Mouse (Mus musculus) left cerebral cortex, postnatal 4 days (tissue): ENCODE data around the gene Ppip5k1. TPM values are rescaled to one million over a fixed set of nuclear protein-coding genes. Genes with fewer than 3 reads are reported as not detected.
"Not testable (repeated sequence)": the region's sequence is repeated elsewhere in the genome, so short reads cannot be mapped to it uniquely, and the experiment has no call there.

ENCODE experiments used
- DNase-seq: peaks from one replicate; pipeline ENCODE4 v3.0.0-alpha.2; 2022
- intact Hi-C: fragments of 180-260 bp; cut with DNase I; formaldehyde crosslinking; loops from one replicate; pipeline ENCODE4 v1.15.1; 2025
- total RNA-seq, 2 experiments: library from RNA; stranded (reverse); gene quantifications; 2 replicates each; pipeline ENCODE4 v1.2.3; 2021

Ppip5k1 gene
- 10 to 100 TPM; 24.7 to 30.8 TPM for total RNA-seq

DNA sequence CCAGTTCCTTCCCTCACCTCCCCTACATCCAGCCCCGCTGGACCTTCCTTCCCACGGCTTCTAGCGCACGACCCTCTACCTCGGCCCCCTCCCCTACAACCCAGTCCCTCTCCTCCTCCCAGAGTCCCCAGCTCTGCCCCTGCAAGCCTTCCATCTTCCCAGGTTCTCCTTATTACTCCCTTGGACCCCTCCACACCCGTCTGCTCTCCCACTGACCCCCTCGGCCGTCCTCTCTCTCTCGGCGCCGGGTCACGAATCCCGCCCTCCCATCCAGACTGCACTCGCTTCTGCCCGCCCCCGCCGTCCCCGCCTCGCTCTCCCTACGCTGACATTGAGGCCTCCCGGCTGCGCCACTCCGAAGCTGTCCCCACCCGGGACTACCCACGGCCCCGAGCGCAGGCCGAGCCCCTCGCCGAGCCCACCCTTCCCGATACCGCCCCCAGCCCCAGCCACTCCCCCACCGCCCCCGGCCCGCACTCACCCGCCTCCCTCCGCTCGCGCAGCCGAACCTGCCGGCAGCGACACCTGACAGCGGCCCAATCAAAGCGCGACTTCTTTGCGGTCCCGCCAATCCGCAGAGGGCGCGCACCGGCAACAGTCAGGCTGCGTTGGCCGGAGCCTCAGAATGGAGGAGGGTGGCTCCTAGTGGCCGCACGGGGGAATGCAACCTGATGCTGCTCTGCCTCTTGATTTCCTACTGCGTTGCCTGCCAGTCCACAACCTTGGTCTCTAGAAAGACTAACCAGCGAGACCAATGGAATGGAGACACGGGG is at the start of gene Ppip5k1:
Ppip5k1 (minus strand) TSS at position 577 of the 773 bp plus-strand sequence.
- intact Hi-C loops: no loop called here
- peak; percentile 99 for DNase-seq

DNA sequence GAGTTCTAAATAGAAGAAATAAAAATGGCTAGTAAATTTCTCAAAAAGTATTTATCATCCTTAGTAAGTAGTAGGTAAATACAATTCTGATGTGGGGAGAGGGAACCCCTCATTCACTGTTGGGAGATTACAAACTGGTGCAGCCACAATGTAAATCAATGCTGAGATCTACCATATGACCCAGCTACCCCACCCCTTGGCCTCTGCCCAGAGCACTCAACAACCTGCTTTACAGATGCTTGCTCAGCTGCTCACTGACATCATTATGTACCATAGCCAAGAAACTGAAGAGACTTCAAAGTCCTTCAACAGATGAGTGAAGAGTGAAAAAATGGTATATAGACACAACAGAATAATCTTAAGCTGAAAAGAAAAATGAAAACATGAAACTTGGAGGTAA is 48.1 kb upstream of the Ppip5k1 start:
- DNase-seq: no peak
- intact Hi-C loops: no loop called here

DNA sequence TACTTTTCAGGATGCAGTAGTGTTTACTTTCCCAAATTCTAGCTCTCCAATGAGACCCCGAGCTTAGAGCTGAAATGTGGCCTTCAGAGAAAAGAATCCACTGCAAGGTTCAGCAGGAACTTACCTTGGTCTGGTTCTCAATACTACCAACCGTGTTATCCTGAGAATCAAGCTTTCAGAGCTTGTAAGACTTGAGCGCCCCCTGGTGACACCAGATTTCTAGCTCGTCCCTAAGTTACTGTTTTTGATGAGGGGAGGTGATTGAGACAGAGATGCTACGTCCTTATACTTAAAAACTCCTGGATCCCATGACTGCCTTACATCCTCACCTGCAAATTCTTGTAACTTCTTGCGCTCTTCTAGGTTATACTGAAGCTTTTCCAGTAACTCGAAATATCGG is 41.4 kb upstream of the Ppip5k1 start:
- intact Hi-C loops: loop anchor here (10.0 kb wide), 1 partner anchor 222 kb away; the partner anchor contains the start of genes Tubgcp4 and Zscan29

DNA sequence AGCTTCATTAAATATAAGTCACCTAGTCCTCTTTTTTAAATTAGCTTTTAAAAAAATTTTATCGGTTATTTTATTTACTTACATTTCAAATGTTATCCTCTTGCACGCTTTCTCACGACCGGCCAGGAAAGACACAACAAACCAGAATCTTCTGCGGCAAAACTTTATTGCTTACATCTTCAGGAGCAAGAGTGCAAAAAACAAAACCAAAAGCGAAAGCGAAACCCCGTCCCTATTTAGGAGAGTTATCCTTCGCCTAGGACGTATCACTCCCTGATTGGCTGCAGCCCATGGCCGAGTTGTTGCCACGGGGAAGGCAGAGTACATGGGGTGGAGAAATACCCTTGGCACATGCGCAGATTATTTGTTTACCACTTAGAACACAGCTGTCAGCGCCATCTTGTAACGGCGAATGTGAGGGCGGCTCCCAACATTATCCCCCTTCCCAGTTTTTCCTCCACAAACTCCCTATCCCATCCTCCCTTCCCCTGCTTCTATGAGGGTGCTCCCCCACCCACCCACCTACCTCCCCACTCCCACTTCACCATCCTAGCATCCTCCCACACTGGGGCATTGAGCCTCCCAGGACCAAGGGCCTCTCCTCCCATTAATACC is 31.9 kb upstream of the Ppip5k1 start, which contains the start of gene Strc:
Strc (minus strand) TSS at position 208 of the 615 bp plus-strand sequence.
- DNase-seq: not testable (repeated sequence)

More for the DNA sequence above, 41.4 kb upstream of the Ppip5k1 start:
- DNase-seq: peak; percentile 91

DNA sequence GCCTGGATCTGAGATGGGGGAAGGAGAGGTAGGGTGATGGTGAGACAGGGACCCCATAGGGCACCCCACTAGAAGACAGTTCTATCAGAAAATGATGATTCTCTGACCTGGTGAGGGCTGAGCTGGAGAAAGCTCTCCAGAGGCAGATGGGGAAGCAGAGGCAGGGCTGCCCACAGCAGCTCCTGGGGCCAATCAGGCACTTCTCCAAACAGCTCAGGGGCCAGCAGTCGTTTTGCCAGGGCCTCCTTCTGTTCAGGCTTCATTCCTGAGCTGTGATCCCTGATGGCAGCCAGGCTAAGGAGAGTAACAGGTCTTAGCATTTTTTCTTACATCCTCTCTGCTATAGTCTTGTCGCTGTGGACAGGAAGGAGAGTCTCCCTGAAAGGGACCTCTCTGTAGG is 19.6 kb upstream of the Ppip5k1 start:
- no peak for DNase-seq
- intact Hi-C loops: no loop called here

More for the DNA sequence above, 31.9 kb upstream of the Ppip5k1 start, which contains the start of gene Strc:
- intact Hi-C loops: not testable (repeated sequence)

DNA sequence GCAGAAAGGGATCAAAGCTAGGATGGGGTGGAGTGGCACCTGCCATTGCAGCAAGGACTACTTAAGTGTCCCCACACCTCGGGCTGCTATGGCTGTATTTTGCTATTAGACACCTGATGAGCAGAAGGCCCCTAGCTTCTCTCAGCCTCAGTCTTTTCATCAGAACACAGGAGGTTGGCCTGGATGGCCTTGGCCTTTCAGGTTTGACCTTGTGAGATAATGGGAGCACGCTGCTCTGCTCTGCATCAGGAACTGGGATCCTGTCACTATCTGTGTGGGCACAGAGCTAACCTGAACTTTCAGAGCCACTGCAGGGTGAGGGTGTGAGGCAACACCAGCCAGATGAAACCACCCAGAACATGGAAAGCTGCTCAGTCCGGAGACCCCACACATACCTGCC is 17.1 kb upstream of the Ppip5k1 start:
- DNase-seq: no peak
- intact Hi-C loops: no loop called here

DNA sequence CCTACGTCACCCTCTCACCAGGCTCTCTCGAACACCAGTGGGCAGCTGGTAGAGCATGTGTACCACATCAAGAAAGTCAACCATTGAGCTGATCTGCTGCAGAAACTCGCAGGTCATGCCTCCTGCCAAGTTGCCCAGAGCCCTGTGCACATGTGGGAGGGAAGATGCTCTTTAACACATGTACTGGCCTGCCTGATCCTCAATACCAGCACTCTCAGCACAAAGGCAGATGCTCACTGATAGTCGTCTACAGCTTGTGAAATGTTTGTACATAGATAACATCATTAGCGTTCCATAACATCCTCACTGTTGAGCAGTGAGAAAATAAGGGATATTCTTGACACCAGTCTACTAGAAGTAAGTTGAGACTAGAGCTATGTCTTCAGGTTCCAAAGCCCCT is 15.7 kb upstream of the Ppip5k1 start:
- intact Hi-C loops: no loop called here
- no peak for DNase-seq

DNA sequence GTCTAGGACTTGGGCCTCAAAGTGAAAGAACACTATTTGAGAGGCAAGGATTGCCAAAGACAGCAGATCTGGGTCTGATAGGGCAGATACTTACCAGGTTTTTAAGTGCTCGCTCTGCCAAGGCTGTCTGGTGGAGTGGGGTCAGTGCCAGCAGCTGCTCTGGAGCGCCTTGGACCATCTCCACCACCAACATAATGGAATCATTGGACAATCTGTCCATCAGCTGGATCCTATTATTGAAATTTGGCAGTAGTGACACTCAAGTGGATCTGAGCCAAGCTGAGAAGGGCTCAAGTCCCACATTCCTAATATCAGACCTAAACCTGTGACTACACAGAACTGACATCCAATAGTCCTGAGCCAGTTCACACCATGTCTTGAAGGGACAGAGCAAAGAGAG is 13.6 kb upstream of the Ppip5k1 start:
- DNase-seq: peak; percentile 85
- intact Hi-C loops: no loop called here

DNA sequence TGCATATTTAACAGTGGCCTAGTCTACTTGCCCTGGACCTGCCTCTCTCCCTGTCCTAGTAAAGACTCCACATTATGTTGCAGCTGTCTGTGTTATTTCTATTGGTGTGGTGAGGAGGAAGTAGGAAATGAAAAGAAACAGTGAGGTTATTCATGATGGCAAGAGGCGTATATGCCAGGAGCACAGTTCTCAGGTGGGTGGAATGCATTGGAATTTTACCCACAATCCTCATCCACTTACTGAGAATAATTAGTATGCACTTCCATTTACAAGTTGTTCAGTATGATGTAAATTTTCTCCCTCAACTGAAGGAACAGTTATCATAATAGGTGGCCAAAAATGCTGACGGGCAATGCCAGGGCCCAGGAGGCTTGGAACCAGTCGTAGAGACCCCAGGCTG is 8.5 kb upstream of the Ppip5k1 start:
- DNase-seq: no peak
- intact Hi-C loops: no loop called here

DNA sequence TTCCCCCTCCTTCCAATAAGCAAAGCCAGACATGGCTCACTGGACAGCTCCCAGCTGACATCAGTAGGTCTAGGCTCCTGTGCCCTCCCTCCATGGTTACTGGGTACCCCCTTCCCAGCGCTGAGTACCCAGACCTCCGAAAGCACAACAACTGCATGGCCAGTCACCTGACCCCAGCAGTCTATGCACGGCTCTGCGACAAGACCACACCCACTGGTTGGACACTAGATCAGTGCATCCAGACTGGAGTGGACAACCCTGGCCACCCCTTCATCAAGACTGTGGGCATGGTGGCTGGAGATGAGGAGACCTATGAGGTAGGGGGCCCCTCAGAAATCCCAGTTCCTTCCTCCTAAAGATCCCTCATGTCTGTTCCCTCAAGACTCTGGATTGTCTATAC is 4.3 kb upstream of the Ppip5k1 start:
- intact Hi-C loops: no loop called here
- no peak for DNase-seq

DNA sequence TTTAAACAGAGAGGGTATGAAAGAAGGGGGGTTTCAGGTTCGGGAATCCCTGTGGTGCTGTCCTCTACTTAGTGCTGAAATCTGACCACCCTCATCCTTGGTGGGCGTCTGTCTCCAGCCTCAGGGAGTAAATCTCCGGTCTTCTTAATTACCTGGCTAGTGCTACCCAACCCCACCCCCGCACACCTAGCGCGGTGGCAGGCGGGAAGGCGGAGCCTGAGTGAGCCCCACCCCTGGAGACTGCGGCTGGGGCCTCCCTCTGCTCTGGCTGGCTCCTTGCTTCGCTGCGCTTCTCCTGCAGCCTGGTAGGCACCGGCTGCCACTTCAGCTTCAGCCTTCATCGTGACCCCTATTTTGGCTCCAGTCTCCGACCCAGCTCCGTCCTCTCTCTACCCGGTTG is 3.2 kb upstream of the Ppip5k1 start:
- DNase-seq: peak; percentile 62
- intact Hi-C loops: no loop called here

DNA sequence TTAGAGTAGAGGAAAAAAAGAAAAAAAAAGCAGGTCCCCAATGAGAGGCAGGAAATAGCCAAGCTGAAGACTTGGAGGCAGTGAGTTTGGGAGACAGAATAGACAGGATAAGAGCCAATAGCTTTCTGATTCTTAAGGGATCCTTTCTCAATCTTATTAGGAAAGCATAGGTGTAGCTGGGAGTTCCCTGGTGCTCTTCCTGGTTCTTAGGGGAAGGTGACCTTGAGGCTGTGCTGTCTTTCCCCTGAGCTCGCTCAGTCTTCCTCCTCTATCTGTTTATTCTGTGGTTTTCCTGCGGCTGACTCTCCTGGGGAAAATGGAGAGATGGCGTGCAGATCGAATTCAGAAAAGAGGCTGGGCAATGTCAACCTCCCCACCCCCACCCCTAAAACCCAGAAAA is 2.8 kb upstream of the Ppip5k1 start:
- intact Hi-C loops: no loop called here
- DNase-seq: no peak

DNA sequence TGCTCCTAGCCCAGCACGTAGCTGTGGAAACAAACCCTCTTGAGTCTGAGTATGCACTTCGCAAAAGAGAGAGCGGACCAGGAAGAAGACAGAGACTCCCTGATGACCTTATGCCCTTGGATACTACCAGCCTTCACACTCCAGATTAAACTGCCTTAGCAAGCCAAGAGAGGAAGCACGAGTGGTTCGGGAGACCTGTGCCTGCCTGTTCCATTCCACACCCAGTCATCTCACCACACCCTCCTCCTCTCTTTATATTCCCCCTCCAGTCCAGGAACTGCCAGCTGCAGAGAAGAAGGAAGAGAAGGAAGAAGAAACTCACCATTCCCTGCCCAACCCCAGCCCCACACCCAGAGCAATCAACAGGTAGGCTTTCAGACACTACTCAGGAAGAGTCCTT is 2.3 kb upstream of the Ppip5k1 start, which contains the start of gene Ckmt1:
Ckmt1 (plus strand) TSS at position 221 of the 400 bp plus-strand sequence.
- intact Hi-C loops: no loop called here
- no peak for DNase-seq

DNA sequence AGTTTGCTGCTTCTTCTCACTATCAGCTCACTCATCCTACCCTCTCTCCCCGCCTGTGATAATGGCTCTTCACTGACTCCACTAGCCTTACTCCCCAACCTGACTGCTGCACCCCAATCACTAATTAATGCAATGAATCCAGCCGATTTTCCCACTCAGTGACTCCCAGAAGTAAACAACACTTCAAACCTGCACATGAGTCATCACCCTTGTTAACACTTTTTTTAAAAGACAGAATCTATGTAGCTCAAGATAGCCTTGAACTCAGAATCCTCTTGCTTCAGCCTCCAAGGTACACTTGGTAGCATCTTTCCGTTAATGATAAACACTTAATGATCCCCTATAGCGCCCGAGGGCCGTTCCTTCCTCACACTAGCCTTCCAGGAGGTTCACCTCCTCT is 818 bp downstream of the Ppip5k1 start:
- DNase-seq: no peak
- intact Hi-C loops: no loop called here

DNA sequence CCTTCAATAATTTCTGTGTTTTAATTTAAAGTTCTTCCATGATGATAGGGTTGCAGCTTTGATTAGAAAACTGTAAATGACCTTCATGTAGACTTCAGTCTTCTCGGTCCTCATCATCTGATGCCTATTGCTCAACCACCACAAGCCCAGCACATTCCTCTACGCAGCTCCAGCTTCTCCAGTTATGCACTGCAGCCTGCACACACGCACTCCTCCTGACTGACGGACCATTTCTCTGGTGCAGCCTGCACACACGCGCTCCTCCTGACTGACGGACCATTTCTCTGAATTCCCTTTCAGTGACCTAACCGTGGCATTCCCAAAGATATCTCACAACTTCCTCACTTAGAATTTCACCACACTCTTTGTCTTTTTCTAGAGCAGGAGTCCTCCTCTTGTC is 2.0 kb downstream of the Ppip5k1 start:
- intact Hi-C loops: no loop called here

DNA sequence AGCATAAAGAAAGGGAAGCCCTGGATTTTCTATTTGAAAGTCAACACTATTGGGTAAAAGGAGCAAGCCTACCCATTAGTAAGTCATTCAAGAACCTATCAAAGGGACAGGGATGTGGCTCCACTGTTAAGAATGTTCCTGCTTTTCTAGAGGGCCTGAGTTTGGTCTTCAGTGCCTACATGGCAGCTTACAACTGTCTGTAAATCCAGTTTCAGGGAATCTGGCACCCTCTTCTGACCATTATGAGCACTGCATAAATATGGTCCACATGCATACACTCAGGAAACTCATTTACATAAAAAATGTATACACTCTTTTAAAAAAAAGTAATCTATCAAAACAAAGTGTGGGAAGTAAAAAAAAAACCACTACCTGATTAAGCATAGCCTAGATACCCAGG is 16.1 kb downstream of the Ppip5k1 start:
- no peak for DNase-seq
- intact Hi-C loops: no loop called here

More for the DNA sequence above, 2.0 kb downstream of the Ppip5k1 start:
- no peak for DNase-seq

DNA sequence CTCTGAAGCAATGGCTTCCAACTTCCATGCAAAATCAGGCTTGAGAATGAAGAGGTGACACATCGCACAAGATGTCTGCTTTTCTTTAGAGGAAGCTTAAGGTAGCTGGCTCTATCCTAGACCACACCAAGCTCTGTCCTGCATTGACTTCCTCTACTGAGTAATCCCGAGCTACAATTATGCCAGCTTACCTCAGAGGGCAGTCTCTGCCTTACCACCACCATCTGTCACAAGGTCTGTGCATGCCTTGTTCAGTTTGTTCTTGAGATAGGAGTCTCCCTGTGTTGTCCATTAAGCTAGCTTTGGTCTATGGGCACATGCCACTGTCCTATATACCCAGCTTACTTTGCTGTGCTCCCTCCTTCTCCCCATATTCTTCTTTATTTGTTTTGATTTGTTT is 25.7 kb downstream of the Ppip5k1 start:
- DNase-seq: no peak
- intact Hi-C loops: no loop called here

DNA sequence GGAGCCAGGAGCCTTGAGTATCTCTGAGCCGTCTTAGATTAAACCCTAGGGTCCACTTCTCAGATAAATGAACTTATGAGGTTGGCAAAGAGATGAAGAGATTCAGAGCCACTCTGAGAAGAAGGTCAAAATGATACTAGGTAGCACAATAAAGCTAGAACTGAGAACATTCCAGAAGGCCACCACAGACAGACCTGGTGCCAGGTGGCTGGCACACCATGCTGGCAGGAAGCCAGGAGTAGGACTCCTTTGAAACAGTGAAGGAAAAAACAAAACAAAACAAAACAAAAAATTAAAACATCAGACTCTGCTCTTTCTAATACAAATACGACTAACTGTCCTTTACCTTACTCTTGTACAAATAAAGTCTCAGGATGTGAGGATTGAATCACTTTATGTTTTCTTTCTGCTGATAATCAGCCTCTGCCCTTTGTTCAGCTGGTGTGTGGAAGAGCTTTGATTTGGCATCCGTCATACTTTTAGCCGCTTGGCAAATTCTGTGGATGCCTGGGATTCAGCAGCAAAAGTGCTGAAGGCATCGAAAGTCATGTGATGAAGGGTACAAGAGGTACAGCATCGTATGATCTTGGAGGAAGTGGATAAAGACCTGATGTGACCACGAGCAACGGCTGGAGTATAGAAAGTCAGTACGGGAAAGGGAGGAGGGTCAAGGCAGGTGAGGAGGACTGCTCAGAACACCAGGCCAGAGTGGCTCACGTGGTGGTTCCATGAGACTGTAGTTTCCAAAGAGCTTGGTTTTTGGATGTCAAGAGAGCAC is 31.3 kb downstream of the Ppip5k1 start:
- DNase-seq: no peak
- intact Hi-C loops: no loop called here

DNA sequence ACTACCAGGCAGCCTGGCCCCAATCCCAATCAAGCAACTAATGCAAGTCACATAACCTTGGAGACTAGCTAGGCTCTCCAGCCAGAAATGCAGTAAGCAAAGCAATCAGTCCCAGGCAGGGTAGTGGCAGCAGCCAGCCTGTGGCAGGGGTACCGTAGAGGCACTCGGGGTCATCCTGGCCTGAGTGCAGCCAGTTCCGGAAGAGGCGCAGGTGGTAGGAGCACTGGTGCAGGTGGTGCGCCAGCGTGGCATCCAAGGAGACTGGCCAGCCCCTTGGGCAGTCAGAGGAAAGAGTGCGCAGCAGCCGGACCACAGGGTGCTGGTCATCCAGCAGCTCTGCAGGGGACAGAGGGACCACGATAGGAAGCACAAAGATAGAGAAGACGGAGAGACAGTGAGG is 32.2 kb downstream of the Ppip5k1 start:
- intact Hi-C loops: no loop called here
- DNase-seq: no peak

DNA sequence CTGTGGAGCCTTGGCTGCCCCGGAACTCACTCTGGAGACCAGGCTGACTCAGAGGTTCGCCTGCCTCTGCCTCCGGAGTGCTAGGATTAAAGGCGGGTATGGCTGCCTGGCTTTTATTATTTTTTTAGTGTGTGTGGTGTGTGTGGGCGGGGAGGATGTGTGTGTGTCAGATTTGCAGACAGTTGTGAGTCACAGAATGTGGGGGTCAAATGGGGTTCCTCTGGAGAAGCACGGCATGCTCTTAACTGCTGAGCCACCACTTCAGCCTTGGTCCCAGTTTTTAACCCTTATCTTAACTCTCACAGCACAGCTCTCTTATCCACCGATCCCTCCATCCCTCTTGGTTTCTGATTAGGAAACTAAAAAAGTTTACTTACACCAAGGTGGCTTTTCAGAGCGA is 38.9 kb downstream of the Ppip5k1 start:
- DNase-seq: no peak
- intact Hi-C loops: no loop called here

DNA sequence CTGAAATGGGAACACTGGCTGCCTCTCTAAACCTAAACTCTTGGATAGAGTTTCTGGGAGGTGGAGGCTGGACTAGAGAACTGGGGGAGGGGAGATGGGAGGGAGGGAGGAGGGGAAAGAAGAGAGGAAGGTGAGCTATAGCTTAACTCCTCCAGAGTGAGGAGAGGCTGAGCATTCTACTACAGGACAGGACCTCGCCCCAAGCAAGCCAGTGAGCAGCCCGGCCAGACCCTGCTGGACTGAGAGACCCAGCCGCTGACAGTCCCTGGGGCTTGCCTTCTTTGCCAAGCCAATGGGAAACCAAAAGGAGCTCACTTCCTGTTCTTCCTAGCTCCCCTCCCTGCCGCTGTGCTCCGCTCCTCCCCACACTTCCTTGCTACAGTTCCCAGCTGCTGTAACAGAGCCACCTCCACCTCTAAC is 46.2 kb downstream of the Ppip5k1 start:
- DNase-seq: no peak
- intact Hi-C loops: no loop called here
